Mouse (Mus musculus): ENCODE measurements around the gene Cdk5rap3. TPM values are rescaled to one million over a fixed set of nuclear protein-coding genes. Genes with fewer than 3 reads are reported as not detected.

Cdk5rap3 gene
- polyA plus RNA-seq (2015; fragmentation: Nextera tagmentation; extraction: Ambion mirVana): 88.2 and 91.7 TPM in 2 replicates

DNA sequence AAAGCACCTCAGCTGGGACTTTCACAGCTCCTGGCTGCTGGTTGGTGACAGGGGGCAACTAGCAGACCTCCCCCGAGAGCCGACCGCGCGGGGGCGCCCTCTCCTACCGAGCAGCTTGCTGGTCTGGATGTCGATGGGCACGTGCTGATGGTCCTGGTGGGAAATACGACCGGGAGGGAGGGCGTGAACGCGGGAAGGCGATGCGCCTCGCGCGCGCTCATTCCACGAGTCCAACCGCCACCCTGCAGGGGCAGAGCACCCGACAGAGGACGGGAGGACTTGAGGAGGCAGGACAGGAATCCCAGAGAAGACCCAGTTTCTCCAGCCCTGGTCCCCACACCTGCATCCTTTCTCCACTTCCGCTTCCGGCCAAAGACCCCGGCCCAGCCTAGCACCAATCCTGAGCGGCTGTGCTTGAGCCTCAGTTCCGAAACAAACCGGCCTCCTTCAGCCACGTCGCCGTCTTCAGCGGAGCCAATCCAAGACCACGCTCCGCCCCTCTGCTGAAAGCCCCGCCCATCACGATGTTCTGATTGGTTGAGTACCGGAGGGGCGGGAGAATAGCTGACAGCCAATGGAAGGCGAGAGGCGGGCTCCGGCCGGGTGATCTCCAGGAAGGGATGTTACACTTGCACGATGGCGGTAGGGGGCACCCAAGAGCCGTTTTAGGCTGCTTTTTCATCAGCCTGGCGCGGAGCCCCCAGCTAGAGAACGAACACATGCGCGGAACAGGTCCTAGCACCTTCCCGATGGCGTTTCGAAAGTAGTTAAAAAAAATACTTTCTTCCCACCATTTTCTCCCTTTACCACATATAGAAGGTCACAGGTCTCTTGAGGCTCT lies at the start of gene Cdk5rap3:
TSS of gene Cdk5rap3 (minus strand) at position 453 of the 841 bp plus-strand sequence.
- no peaks in the 10 kb centered on the region for H3K27me3 ChIP-seq (replicated peaks)
- H3K27ac ChIP-seq: peak within 1 kb of the TSS; percentile 79

DNA sequence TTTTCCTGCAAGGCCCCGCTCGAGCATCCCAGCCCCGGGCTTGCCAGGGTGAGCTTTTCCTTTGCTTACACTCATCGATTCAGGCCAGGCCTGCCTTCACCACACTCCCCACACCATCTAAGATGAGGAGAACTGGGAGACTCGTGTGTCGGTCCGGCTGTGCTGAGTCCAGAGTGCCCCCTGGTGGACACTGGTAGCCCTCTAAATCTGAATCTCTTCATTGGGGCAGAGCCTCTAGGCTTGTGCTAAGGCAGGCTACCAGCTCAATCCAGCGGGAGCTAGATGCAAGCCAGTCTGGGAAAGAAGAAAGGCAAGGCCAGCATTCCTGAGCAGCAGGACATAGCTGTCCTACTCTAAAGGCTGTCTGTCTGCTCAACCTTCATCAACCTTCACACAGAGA lies 47.3 kb upstream of the Cdk5rap3 start:
- Histone ChIP-seq H3K36me3 (replicated peaks) (peaks cover 25% of the 10 kb centered on the region), H3K4me1 (peaks cover 7% of the 10 kb centered on the region; the same call in 1 of the 2 replicates), H3K4me3 (no peak overlapping the region), H3K4me2 (no peak overlapping the region), H3K27me3 (replicated peaks) (no peaks in the 10 kb centered on the region), H3K9me3 (no peaks in the 10 kb centered on the region), H3K27ac (no peak overlapping the region), H3K9ac (no peak overlapping the region)
- WGBS: 17% methylated on average over 8 of the region's 8 CpGs
- ATAC-seq (replicated peaks): peak; percentile 52; the same call in 1 of the 2 replicates

More for the DNA sequence above, at the start of gene Cdk5rap3:
- H3K4me2 ChIP-seq: peak within 1 kb of the TSS; percentile 84
- H3K9me3 ChIP-seq: no peaks in the 10 kb centered on the region
- under 1% methylated on average over 55 of the region's 55 CpGs for WGBS
- no peaks in the 10 kb centered on the region for H3K36me3 ChIP-seq (replicated peaks)
- H3K4me1 ChIP-seq: peaks cover 13% of the 10 kb centered on the region
- peak; percentile 98 for ATAC-seq (replicated peaks)
- peak within 1 kb of the TSS; percentile 62 for H3K4me3 ChIP-seq
- peak within 1 kb of the TSS; percentile 58 for H3K9ac ChIP-seq

DNA sequence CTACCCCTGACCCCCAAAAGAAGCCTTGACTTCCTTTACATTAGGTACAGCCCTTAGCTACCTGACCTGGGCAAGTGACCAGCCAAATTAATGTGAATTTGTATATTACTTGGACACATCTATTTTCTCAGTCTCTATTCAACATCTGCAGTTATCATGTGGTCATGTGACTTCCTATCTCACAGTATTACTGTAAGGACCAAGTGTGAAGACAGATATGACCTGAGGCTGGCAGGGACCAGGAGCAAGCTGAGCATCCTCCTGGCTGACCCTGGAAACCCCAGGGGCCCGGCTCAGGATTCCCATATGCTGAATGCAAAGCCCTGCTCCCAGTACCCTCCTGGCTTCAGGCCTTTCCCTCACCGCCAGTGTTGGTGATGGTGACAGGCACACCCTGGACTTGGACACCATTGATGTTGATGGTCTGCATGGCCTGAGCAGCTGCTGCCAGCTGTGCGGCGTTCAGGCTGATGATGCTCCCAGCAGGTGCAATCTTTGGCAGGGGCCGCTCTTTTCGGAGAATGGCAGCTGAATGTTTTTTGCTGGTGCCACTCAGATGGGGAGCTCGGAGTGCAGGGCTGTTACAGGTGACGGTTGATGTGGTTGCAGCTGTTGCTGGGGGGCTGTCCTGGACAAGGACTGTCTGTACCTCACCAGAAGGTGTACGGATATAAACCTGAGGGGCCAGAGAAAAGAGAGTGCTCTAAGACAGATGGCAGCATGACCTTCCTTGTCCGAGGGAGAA lies 40.9 kb upstream of the Cdk5rap3 start:
- Histone ChIP-seq H3K27me3 (replicated peaks) (no peaks in the 10 kb centered on the region), H3K4me3 (no peak overlapping the region), H3K4me1 (no peaks in the 10 kb centered on the region), H3K4me2 (no peak overlapping the region), H3K9me3 (no peaks in the 10 kb centered on the region), H3K9ac (no peak overlapping the region), H3K36me3 (replicated peaks) (peaks cover 53% of the 10 kb centered on the region), H3K27ac (no peak overlapping the region)
- no peak for ATAC-seq (replicated peaks)
- WGBS: 92% methylated on average over 10 of the region's 10 CpGs

DNA sequence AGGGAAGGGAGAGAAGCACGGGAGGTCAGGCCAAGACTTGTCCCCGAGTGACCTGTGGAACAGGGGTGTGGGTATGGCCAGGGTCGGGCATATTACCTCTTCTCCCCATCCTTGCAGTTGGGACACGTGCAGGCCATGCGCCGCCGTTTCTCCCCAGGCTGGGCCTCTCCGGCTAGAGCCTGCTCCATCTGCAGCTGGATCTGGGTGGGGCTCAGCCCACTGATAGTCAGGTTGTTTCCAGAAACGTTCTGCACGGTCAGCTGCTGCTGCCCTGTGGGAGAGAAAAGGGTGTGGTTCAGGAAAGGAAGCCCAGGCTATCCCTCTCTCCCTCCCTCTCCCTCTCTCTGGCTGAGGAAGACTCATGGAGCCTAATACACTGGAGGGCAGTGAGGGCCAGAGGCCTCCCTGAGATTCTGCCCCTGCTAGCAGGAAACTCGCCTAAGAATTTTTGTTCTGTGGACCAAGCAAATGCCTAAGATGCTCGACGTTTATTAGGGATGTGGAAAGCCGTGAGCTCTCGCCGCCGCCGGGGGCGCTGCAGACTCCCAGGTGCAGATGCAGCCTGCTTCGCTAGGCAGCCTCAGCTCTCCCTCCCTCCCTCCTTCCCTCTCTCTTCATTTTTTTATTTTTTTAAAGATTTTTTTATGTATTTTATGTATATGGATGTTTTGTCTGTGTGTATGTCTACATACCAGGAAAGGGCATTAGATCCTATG lies 39.9 kb upstream of the Cdk5rap3 start:
- no peaks in the 10 kb centered on the region for H3K9me3 ChIP-seq
- ATAC-seq (replicated peaks): no peak
- WGBS: 60% methylated on average over 20 of the region's 20 CpGs
- H3K27me3 ChIP-seq (replicated peaks): no peaks in the 10 kb centered on the region
- no peak overlapping the region for H3K27ac ChIP-seq
- H3K36me3 ChIP-seq (replicated peaks): peaks cover 53% of the 10 kb centered on the region
- no peaks in the 10 kb centered on the region for H3K4me1 ChIP-seq
- H3K4me2 ChIP-seq: no peak overlapping the region
- H3K9ac ChIP-seq: no peak overlapping the region
- no peak overlapping the region for H3K4me3 ChIP-seq

DNA sequence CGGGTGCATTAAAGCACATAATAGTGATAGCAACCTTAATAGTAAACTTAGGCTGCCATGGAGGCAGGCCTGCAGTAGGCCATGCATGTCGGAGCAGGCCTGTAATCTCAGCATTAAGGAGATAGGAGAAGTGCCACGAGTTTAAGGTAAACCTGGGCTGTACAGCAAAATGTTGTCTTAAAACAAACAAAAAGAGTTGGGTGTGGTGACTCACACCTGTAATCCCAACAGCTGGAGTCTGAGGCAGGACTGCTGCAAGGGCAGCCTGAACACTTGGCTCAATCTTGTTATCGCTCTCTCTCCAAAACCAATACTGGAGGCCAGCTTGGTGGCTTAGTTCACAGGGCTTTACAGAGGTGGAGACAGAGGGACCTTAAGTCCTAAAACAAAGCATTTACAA lies 38.8 kb upstream of the Cdk5rap3 start:
- Histone ChIP-seq H3K4me3 (no peak overlapping the region), H3K4me2 (no peak overlapping the region), H3K9me3 (no peaks in the 10 kb centered on the region), H3K27me3 (replicated peaks) (no peaks in the 10 kb centered on the region), H3K36me3 (replicated peaks) (peaks cover 48% of the 10 kb centered on the region), H3K4me1 (no peaks in the 10 kb centered on the region), H3K9ac (no peak overlapping the region), H3K27ac (no peak overlapping the region)
- 93% methylated on average over 4 of the region's 4 CpGs for WGBS
- ATAC-seq (replicated peaks): no peak

DNA sequence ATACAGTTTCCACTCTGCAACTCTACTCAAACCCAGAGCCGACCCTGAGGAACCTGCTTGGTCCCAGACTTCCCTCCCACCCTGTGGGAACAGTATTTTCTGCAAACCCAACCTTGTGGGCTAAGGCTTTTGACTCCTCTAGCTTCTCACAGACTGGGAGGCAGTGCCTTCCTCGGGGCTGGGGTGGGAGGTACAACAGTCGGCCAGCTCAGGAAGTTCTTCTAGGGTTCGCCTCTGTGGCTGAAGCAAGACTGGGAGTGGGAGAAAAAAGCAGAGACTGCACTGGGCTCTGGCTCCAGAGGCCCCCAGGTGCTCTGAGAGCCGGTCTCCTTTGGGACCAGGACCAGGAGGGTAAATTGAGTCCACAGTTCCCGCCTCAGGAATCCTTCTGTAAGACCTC lies 36.6 kb upstream of the Cdk5rap3 start:
- Histone ChIP-seq H3K4me2 (no peak overlapping the region), H3K27me3 (replicated peaks) (no peaks in the 10 kb centered on the region), H3K27ac (no peak overlapping the region), H3K4me3 (no peak overlapping the region), H3K9me3 (no peaks in the 10 kb centered on the region), H3K4me1 (no peaks in the 10 kb centered on the region), H3K36me3 (replicated peaks) (peaks cover 39% of the 10 kb centered on the region; the same call in 1 of the 2 replicates), H3K9ac (no peak overlapping the region)
- no peak for ATAC-seq (replicated peaks)
- WGBS: 84% methylated on average over 6 of the region's 6 CpGs

DNA sequence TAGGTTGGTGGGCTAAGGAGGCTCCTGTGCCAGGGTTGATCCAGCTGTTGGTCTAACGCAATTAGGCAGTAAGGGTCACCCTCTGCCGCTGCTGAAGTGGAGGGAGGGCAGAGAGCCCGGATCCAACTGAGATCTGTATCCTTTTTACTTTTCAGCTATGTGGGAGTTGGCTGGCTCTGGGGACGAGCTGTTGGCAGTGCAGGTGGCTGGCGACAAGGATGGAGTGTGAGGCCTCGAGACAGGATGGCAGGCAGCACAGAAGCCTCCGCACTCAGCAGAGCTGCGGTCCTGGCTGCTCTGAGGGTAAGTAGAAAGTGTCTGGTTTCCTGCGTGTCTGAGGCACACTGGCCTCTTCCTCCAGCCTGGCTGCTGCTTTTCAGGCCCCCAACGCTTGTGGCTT lies 36.1 kb upstream of the Cdk5rap3 start:
- Histone ChIP-seq H3K9me3 (no peaks in the 10 kb centered on the region), H3K9ac (no peak overlapping the region), H3K27me3 (replicated peaks) (no peaks in the 10 kb centered on the region), H3K4me2 (no peak overlapping the region), H3K4me1 (no peaks in the 10 kb centered on the region), H3K4me3 (no peak overlapping the region), H3K27ac (no peak overlapping the region), H3K36me3 (replicated peaks) (peaks cover 39% of the 10 kb centered on the region; the same call in 1 of the 2 replicates)
- WGBS: 87% methylated on average over 10 of the region's 10 CpGs
- no peak for ATAC-seq (replicated peaks)

DNA sequence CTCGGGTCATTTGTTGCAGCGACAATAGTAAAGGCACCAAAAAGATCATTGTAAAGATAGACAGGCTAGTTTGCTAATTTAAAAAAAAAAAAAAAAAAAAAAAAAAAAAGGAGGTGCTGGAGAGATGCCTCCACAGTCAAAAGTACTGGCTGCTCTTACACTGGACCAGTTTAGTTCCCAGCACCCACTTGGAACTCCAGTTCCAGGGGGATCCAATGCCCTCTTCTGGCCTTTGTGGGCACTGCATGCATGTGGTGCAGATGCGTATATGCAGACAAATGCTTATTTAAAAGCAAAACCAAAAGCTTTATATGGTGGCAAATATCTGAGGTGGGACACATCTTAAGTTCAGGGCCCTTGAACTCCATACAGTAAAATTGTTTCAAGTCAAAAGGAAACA lies 34.5 kb upstream of the Cdk5rap3 start:
- Histone ChIP-seq H3K27ac (no peak overlapping the region), H3K4me1 (no peaks in the 10 kb centered on the region), H3K4me2 (no peak overlapping the region), H3K27me3 (replicated peaks) (no peaks in the 10 kb centered on the region), H3K36me3 (replicated peaks) (peaks cover 26% of the 10 kb centered on the region; the same call in 1 of the 2 replicates), H3K4me3 (no peak overlapping the region), H3K9me3 (no peaks in the 10 kb centered on the region), H3K9ac (no peak overlapping the region)
- ATAC-seq (replicated peaks): no peak
- 95% methylated on average over 3 of the region's 3 CpGs for WGBS

DNA sequence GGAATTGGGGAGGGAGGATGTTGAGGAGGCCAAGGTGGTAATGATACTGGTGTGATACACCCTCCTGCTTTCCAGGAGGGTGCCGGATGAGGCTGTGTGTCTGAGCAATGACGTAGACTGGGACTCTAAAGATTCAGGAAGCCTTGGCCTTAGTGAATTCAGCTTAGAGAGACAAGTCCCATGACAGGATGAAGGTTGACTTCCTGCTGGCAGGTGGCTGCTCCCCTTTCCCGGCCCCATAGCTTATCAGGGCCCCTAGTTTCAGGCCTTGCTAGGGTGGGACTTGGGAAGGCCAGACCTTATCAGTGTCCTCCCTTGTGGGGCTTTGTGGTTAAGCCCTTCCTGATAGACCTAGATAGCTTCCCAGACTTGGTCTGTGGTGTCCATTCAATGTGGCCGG lies 31.6 kb upstream of the Cdk5rap3 start:
- WGBS: 94% methylated on average over 4 of the region's 4 CpGs
- Histone ChIP-seq H3K27ac (no peak overlapping the region), H3K27me3 (replicated peaks) (no peaks in the 10 kb centered on the region), H3K4me1 (peaks cover 18% of the 10 kb centered on the region), H3K9me3 (no peaks in the 10 kb centered on the region), H3K4me3 (no peak overlapping the region), H3K36me3 (replicated peaks) (peaks cover 15% of the 10 kb centered on the region; the same call in 1 of the 2 replicates), H3K4me2 (no peak overlapping the region), H3K9ac (no peak overlapping the region)
- ATAC-seq (replicated peaks): no peak

DNA sequence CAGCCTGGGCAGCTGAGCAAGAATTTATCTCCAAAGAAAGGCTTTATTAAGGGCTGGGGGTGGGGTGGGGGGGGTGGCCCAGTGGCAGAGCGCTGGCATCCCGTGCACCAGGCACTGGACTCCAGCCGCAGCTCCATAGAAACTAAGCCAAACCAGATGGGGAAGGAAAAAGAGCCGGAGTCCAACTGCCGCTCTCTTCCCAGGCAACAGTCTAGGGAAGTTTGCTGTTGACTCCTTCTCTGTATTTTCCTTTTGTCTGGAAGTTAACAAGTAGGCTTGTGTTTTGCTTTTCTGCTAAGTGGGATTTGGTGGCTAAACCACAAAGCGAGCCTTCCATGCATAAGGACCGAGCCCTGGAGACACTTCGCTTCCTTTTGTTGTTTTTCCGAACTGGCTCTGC lies 30.2 kb upstream of the Cdk5rap3 start:
- no peak overlapping the region for H3K4me2 ChIP-seq
- no peak overlapping the region for H3K4me3 ChIP-seq
- no peaks in the 10 kb centered on the region for H3K9me3 ChIP-seq
- WGBS: 75% methylated on average over 9 of the region's 9 CpGs
- peaks cover 18% of the 10 kb centered on the region for H3K4me1 ChIP-seq
- H3K36me3 ChIP-seq (replicated peaks): peaks cover 4% of the 10 kb centered on the region; the same call in 1 of the 2 replicates
- peak overlapping the region; percentile 51; the same call in 1 of the 2 replicates for H3K27ac ChIP-seq
- no peak for ATAC-seq (replicated peaks)
- H3K9ac ChIP-seq: no peak overlapping the region
- no peaks in the 10 kb centered on the region; the same call in 1 of the 2 replicates for H3K27me3 ChIP-seq (replicated peaks)

DNA sequence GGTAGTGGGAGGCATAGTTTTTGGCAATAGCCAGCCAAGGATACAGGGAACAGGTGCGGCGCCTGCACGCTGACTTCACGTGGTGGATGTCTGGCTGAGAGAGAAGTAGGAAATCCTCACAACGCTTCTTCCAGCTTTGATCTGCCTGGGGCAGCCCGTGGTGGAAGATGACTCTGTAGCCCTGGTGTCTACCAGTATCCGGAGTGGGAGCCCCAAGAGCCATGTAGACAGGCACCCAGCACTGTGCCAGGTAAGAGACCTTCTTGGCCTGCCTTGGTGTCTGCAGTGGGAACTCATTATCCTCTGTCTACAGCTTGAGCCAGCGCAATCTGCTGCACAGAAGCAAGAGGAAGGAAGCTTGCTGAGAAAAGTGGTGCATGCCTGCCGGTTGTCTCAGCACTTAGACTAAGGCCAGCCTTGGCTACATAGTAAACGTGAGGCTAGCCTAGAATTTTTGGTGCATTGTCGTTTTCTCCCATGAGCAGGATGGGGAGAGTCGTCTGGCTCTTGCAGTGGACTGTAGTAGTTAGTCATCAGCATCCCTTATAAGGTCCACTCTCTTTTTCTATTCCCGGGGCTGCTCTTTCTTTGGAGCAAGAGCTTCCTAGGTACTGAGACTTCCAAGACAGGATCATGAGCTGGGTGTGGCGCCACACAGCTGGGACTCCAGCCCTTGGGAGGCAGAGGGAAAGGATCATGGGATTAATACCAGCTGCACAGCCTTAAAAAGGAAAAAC lies 28.7 kb upstream of the Cdk5rap3 start:
- Histone ChIP-seq H3K4me1 (peaks cover 18% of the 10 kb centered on the region), H3K27ac (no peak overlapping the region), H3K27me3 (replicated peaks) (no peaks in the 10 kb centered on the region; the same call in 1 of the 2 replicates), H3K4me3 (peak overlapping the region; percentile 64), H3K4me2 (peak overlapping the region; percentile 93), H3K9ac (peak overlapping the region; percentile 51; the same call in 1 of the 2 replicates), H3K36me3 (replicated peaks) (no peaks in the 10 kb centered on the region), H3K9me3 (no peaks in the 10 kb centered on the region)
- 87% methylated on average over 14 of the region's 14 CpGs for WGBS
- ATAC-seq (replicated peaks): no peak

Data from midbrain, embryonic 15.5 days (tissue).